Mouse (Mus musculus) megakaryocyte, embryonic 14.5 days (primary cell): ENCODE results near the gene Sympk.

Experiments used
- FLI1 ChIP-seq: IDR thresholded peaks from 2 replicates; pipeline ENCODE4 v1.6.1; 2012; ENCODE audit warnings: low read length, inconsistent platforms, mixed read lengths
- GATA1 ChIP-seq: IDR thresholded peaks from 3 replicates; pipeline ENCODE4 v1.6.1; 2012; ENCODE audit warnings: mixed read lengths, low read length, inconsistent platforms, borderline replicate concordance

DNA sequence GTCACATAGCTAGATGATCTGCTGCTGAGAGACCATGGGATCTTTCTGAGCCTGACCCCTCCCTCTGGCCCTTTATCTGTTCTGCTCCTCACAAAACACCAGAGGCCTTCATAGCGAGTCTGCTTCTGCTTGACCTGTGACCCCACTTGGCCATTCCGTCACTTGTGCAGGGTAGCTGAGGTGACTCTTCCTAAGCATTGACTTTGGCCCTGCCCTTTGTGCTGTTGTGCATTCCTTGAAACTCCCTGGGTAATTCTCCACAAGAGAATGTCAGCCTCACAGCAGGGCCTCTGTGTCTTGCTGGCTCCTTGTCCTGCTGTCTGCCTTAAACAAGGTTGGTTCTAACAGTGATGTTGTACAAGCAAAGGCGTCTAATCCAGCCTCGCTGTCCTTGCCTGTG lies 7.5 kb downstream of the Sympk start:
- TF ChIP-seq GATA1 = no peak
- TF ChIP-seq FLI1 = no peak
